Mouse (Mus musculus) forebrain, postnatal 0 days (tissue): Measurements from ENCODE around the gene Rbms3. TPM values are rescaled to one million over a fixed set of nuclear protein-coding genes. Genes with fewer than 3 reads are reported as not detected.

Source experiments
- ATAC-seq: fragments of 200-750 bp; cut with Nextera tagmentation; 2 replicates; pipeline ENCODE4 v1.8.0; 2017; ENCODE audit warnings: mild to moderate bottlenecking, moderate library complexity
- DNase-seq: peaks from one replicate; pipeline ENCODE4 v3.0.0-alpha.2; 2015
- H3K27ac ChIP-seq: fragments of 300-500 bp; sonication (generic); 2 replicates; pipeline ENCODE4 v1.5.1; 2014; ENCODE audit warnings: low read depth, mild to moderate bottlenecking, antibody characterized with exemption, low read length, moderate library complexity, mixed read lengths
- H3K27me3 ChIP-seq: fragments of 300-500 bp; sonication (generic); 2 replicates; pipeline ENCODE4 v1.6.1; 2014; ENCODE audit warnings: mild to moderate bottlenecking, low read length, mixed read lengths; ENCODE audit not compliant: insufficient read depth
- H3K36me3 ChIP-seq: fragments of 300-500 bp; sonication (generic); 2 replicates; pipeline ENCODE4 v1.6.1; 2014; ENCODE audit warnings: mild to moderate bottlenecking, moderate library complexity; ENCODE audit not compliant: insufficient read depth
- H3K4me1 ChIP-seq: fragments of 300-500 bp; sonication (generic); 2 replicates; pipeline ENCODE4 v1.6.1; 2014; ENCODE audit warnings: antibody characterized with exemption; ENCODE audit not compliant: insufficient read depth
- H3K4me2 ChIP-seq: fragments of 300-500 bp; sonication (generic); 2 replicates; pipeline ENCODE4 v1.6.1; 2014; ENCODE audit warnings: low read depth, mild to moderate bottlenecking, moderate library complexity
- H3K4me3 ChIP-seq: fragments of 300-500 bp; sonication (generic); 2 replicates; pipeline ENCODE4 v1.5.1; 2014; ENCODE audit warnings: low read depth, low read length, mixed read lengths
- H3K9ac ChIP-seq: fragments of 300-500 bp; sonication (generic); 2 replicates; pipeline ENCODE4 v1.6.1; 2014; ENCODE audit warnings: mild to moderate bottlenecking
- H3K9me3 ChIP-seq: fragments of 300-500 bp; sonication (generic); 2 replicates; pipeline ENCODE4 v1.6.1; 2016; ENCODE audit warnings: low read length
- CTCF ChIP-seq: sonication (generic); IDR thresholded peaks from 2 replicates; pipeline ENCODE4 v1.5.1; 2016; ENCODE audit warnings: antibody characterized with exemption, control low read depth, low read depth
- WGBS: fragments of 180-500 bp; shearing (Covaris S2); extraction: QIAGEN DNeasy Blood & Tissue Kit; methylation state at CpG from one replicate; pipeline ENCODE4 v1.1.7; 2014; 5-methylcytosine and 5-hydroxymethylcytosine counted together
- polyA plus RNA-seq: library from polyadenylated mRNA; unstranded; fragments of >200 nt; fragmentation: Nextera tagmentation; extraction: Ambion mirVana; gene quantifications from 2 replicates; pipeline ENCODE4 v1.2.1, GENCODE M21; 2015
- total RNA-seq: library from RNA; depleted of rRNA; stranded (reverse); fragments of >200 nt; gene quantifications from 2 replicates; pipeline ENCODE4 v1.2.3, GENCODE M21; 2014

The Rbms3 gene
- total and polyA plus RNA-seq, 2 experiments from 2014 or later, result 29.9 to 38.8 TPM

DNA sequence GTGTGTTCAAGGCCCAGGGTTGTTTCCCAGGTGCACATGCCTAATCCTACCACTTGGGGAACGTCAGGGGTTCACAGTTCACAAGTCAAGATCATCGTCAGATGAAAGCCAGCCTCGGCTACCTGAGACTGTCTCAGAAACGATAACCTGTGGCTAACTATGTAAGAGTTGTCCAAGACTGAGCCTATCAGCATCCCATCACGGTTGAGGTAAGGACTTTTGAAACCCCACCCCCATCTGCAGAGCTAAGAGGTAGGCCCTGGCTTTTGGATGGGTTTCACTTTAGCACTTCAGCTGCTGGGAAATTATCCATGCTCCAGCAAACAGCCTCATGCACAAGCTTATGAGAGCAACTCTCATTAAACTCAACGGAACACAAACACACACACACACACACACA lies 607.6 kb downstream of the Rbms3 start:
- no peak for DNase-seq
- H3K9me3 ChIP-seq, result no peaks in the 10 kb centered on the region
- H3K9ac ChIP-seq, result no peak overlapping the region
- no peak overlapping the region for H3K4me2 ChIP-seq
- no peak overlapping the region for H3K4me3 ChIP-seq
- H3K4me1 ChIP-seq, result no peaks in the 10 kb centered on the region
- no peak for TF ChIP-seq CTCF
- no peak overlapping the region for H3K27ac ChIP-seq
- H3K27me3 ChIP-seq, result no peaks in the 10 kb centered on the region
- no peaks in the 10 kb centered on the region for H3K36me3 ChIP-seq
- 85% methylated on average over 6 of the region's 6 CpGs for WGBS
- no peak for ATAC-seq

DNA sequence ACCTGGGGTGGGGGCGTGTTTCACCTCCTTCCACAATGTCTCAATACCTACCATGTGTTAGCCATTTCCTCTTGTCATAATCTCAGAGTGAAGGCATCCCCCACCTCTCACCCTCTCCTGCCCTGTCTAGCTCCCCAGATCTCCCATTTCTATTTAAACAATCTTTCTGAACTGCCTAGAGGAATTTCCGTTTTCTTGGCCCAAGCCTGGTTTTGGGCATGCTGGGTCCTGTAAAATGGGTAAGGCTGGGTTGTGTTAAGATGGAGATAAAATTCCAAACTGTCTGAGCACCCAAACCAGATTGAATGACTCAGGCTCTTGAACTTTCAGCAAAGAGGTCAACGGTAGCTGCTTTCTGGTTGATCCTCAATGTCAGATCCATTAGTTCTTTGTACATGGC lies 608.2 kb downstream of the Rbms3 start:
- TF ChIP-seq CTCF, result no peak
- 92% methylated on average over 3 of the region's 3 CpGs for WGBS

DNA sequence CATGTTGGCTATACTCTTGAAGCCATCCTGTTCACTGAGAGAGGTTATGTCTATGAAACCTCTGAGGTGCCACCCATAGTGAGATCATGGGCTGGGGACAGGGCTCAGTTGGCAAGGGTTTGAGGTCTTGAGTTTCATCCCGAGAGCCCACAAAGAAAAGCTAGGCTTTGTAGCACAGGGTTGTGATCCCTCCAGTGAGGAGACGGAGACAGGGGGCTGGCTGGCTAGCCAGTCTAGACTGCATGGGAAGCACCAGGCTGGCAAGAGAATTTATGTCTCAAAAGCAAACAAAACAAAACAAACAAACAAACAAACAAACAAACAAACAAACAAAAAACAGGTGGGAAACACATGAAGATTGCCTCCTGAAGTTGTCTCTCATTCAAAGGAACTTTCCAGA lies 609.5 kb downstream of the Rbms3 start:
- WGBS, result 87% methylated on average over 2 of the region's 2 CpGs
- no peak overlapping the region for H3K27ac ChIP-seq
- H3K9me3 ChIP-seq, result no peaks in the 10 kb centered on the region
- no peaks in the 10 kb centered on the region for H3K36me3 ChIP-seq
- ATAC-seq (no peak), DNase-seq (no peak)
- H3K4me3 ChIP-seq, result no peak overlapping the region
- no peaks in the 10 kb centered on the region for H3K4me1 ChIP-seq
- H3K4me2 ChIP-seq, result no peak overlapping the region
- TF ChIP-seq CTCF, result no peak
- no peaks in the 10 kb centered on the region for H3K27me3 ChIP-seq
- H3K9ac ChIP-seq, result no peak overlapping the region

More for the DNA sequence above, 608.2 kb downstream of the Rbms3 start:
- no peak overlapping the region for H3K27ac ChIP-seq
- no peaks in the 10 kb centered on the region for H3K36me3 ChIP-seq
- no peaks in the 10 kb centered on the region for H3K9me3 ChIP-seq
- H3K4me3 ChIP-seq, result no peak overlapping the region
- DNase-seq (no peak), ATAC-seq (no peak)
- H3K4me1 ChIP-seq, result no peaks in the 10 kb centered on the region
- H3K9ac ChIP-seq, result no peak overlapping the region
- H3K27me3 ChIP-seq, result no peaks in the 10 kb centered on the region
- no peak overlapping the region for H3K4me2 ChIP-seq

DNA sequence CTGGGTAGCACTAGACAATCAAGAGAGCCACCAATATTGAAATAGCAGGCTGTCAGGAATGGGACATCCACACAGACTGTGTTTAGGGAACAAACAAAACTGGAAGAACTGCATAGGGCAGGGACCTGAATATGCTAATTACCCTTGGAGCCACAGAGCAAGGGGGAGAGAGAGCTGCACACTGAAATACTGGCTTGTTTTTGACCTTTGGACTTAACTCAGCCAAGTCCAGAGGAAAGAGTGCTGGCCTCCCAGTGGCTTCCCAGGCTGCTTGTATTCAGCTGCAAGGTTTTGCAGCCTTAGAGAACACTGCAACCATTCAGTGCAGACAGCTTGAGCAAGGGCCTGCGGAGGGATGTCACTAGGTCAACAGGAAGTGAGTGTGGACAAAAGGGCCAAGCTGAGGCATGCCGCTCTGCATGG lies 611.0 kb downstream of the Rbms3 start:
- no peaks in the 10 kb centered on the region for H3K9me3 ChIP-seq
- WGBS, result 36% methylated on average over 2 of the region's 2 CpGs
- H3K27ac ChIP-seq, result no peak overlapping the region

DNA sequence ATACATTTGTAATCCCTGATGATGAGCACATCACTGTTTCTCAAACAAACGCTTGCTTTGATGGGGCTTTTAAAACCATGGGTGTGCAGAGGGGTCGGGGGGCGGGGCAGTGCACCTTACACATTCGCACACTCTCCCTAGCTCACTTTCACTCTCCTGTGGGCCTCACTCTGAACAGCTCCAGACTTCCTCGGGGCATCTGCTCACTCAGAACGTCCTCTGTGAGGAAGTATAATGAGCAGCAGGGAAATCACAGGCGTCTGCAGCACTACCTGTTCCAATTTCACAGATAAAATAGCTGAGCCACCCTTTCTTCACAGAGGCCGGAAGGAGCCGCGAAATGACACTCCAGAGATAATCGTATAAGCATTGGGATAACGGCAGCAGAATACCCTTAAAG lies 611.4 kb downstream of the Rbms3 start:
- no peak for TF ChIP-seq CTCF
- 60% methylated on average over 12 of the region's 12 CpGs for WGBS

More for the DNA sequence above, 611.0 kb downstream of the Rbms3 start:
- no peaks in the 10 kb centered on the region for H3K4me1 ChIP-seq
- H3K9ac ChIP-seq, result no peak overlapping the region
- TF ChIP-seq CTCF, result no peak
- ATAC-seq (no peak), DNase-seq (no peak)
- H3K27me3 ChIP-seq, result no peaks in the 10 kb centered on the region
- no peak overlapping the region for H3K4me3 ChIP-seq
- no peak overlapping the region for H3K4me2 ChIP-seq
- H3K36me3 ChIP-seq, result no peaks in the 10 kb centered on the region

DNA sequence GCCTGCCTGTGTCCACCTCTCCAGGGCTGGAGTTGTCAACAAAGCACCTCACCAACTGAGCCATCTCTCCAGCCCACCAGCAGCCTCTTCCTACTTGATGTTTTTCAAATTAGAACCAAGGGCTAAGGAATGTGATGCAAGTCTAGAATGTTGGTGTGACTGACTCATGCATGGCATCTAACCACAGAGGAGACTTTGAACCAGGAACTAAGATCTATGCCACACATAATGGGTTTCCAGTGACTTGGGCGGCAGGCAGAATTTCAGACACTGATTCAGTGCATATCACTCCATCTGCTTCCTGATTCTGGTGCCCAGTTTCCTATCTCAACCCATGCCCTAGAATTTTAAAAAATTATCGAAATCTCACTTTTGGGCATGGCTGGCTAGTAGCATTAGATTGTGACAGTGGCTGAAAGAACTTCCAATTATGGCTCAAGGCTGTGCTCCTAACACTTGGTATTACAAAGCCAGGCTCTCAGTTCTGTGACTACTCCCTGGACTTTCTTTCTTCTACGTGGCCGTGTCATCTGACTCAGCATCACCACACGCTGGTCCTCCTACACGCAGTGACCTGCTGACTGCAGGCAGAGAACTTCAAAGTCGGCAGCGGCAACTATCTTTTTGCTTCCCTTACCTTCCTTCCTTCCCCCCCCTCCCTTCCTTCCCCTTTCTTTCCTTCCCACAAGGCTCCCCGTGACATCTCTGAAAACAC lies 613.0 kb downstream of the Rbms3 start:
- no peak for ATAC-seq
- Histone ChIP-seq H3K9ac (no peak overlapping the region), H3K27me3 (no peaks in the 10 kb centered on the region), H3K4me2 (no peak overlapping the region), H3K4me3 (no peak overlapping the region), H3K9me3 (no peaks in the 10 kb centered on the region), H3K27ac (no peak overlapping the region), H3K4me1 (no peaks in the 10 kb centered on the region), H3K36me3 (no peaks in the 10 kb centered on the region)
- 84% methylated on average over 9 of the region's 9 CpGs for WGBS
- TF ChIP-seq CTCF, result no peak
- no peak for DNase-seq

More for the DNA sequence above, 611.4 kb downstream of the Rbms3 start:
- Histone ChIP-seq H3K4me3 (no peak overlapping the region), H3K9ac (no peak overlapping the region), H3K36me3 (no peaks in the 10 kb centered on the region), H3K9me3 (no peaks in the 10 kb centered on the region), H3K27ac (no peak overlapping the region), H3K27me3 (no peaks in the 10 kb centered on the region), H3K4me2 (no peak overlapping the region), H3K4me1 (no peaks in the 10 kb centered on the region)
- DNase-seq (no peak), ATAC-seq (no peak)

DNA sequence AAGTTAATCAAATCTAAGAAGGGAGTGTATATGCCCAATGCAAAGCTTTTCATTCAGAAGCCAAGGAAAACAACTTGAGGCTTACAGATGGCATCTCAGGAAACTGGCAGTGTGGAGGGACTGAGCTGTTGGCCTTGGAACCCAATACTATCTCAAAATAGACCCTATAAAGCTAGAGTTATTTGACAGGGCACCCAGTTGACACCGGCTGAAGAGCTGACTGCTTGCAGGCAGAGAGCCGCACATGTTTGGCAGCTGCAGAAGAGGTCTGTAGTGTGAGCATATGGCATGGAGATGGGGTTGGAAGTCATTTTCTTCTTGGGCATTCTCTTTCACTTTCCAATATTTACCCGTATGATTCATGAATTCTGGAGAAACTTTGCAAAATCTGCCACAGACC lies 616.3 kb downstream of the Rbms3 start:
- Histone ChIP-seq H3K9me3 (no peaks in the 10 kb centered on the region), H3K27me3 (no peaks in the 10 kb centered on the region; the same call in 1 of the 2 replicates), H3K4me3 (no peak overlapping the region), H3K4me2 (no peak overlapping the region), H3K36me3 (no peaks in the 10 kb centered on the region), H3K9ac (no peak overlapping the region), H3K27ac (no peak overlapping the region), H3K4me1 (no peaks in the 10 kb centered on the region)
- peak; percentile 48 for DNase-seq
- TF ChIP-seq CTCF, result no peak
- 76% methylated on average over 3 of the region's 3 CpGs for WGBS
- peak; percentile 66; the same call in 1 of the 2 replicates for ATAC-seq
